Mouse (Mus musculus) spleen, adult 2 months (tissue): ENCODE measurements around the gene Kmt5b.

Experiments used
- CTCF ChIP-seq: fragments of 200-500 bp; IDR thresholded peaks from 2 replicates; pipeline ENCODE4 v1.5.1; 2011; ENCODE audit warnings: mild to moderate bottlenecking, inconsistent platforms; ENCODE audit not compliant: insufficient read depth, insufficient read length, insufficient replicate concordance; ENCODE audit errors: extremely low read depth
- POLR2A ChIP-seq: fragments of 200-500 bp; IDR thresholded peaks from 2 replicates; pipeline ENCODE4 v1.6.1; 2011; ENCODE audit warnings: low read depth, low read length, inconsistent platforms

DNA sequence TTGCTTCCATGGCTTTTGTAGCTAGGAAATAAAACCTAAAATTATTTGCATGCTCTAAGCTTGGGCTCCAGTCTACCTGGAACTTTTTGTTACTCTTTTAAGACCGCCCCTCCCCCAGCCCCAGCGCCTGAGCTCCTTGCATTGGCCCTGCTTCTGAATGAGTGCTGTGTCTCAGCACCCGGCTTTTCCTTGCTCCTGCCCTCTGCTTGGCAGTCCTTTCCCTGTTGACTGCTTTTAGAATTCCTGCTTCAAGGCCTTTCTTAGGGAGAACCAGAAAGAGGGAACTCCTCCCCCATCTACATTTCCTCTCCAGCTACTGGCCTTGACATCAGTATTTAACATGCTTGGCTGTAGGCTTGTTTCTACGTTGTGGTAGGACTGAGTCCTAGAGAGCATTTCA lies 88.4 kb downstream of the Kmt5b start:
- TF ChIP-seq CTCF (no peak), POLR2A (no peak)
